Mouse (Mus musculus) adrenal gland, adult 18-20 months (tissue): ENCODE data around the gene Slc26a10. TPM values are rescaled to one million over a fixed set of nuclear protein-coding genes. Genes with fewer than 3 reads are reported as not detected.
"Not testable (repeated sequence)": the region's sequence is repeated elsewhere in the genome, so short reads cannot be mapped to it uniquely, and the experiment has no call there.

ENCODE experiments used
- DNase-seq, 2 experiments: peaks; one replicate each; pipeline ENCODE4 v3.0.0; 2021 to 2022; ENCODE audit warnings: low spot score in 2 of 2
- total RNA-seq, 2 experiments: library from RNA; stranded (reverse); gene quantifications; 1 replicate in 1 of 2; 2 replicates in 1 of 2; pipeline ENCODE4 v1.2.3; 2021

The Slc26a10 gene
- total RNA-seq, 2 experiments from 2014 or later: 1.1 to 1.8 TPM

GRCm38 (mm10) chr10:127199068-127199467 lies 18.6 kb upstream of the Slc26a10 start:
- no peak for DNase-seq

GRCm38 (mm10) chr10:127198492-127198891 lies 18.0 kb upstream of the Slc26a10 start:
- no peak for DNase-seq

- DNase-seq: no peak
Measured at GRCm38 (mm10) chr10:127197505-127198110, 17.2 kb upstream of the Slc26a10 start.

- no peak for DNase-seq
Measured at GRCm38 (mm10) chr10:127197104-127197503, 16.7 kb upstream of the Slc26a10 start.

GRCm38 (mm10) chr10:127196392-127196791 lies 15.9 kb upstream of the Slc26a10 start:
- peak in 1 of 2 experiments; percentile 38 for DNase-seq

GRCm38 (mm10) chr10:127195328-127196129 lies 15.1 kb upstream of the Slc26a10 start, which contains the start of gene Dtx3:
Gene Dtx3 (minus strand): TSS chr10:127195728.
- peak in 1 of 2 experiments; percentile 28 for DNase-seq

- peak; percentile 58 to 66 for DNase-seq
Measured at GRCm38 (mm10) chr10:127194428-127195327, 14.2 kb upstream of the Slc26a10 start.

- no peak for DNase-seq
Measured at GRCm38 (mm10) chr10:127193011-127193410, 12.6 kb upstream of the Slc26a10 start.

GRCm38 (mm10) chr10:127192057-127192328 lies 11.5 kb upstream of the Slc26a10 start:
- DNase-seq: not testable (repeated sequence)

GRCm38 (mm10) chr10:127191191-127192056 lies 11.0 kb upstream of the Slc26a10 start:
- DNase-seq: no peak

- DNase-seq: no peak
Measured at GRCm38 (mm10) chr10:127190398-127191190, 10.1 kb upstream of the Slc26a10 start.

GRCm38 (mm10) chr10:127189651-127190381 lies 9.4 kb upstream of the Slc26a10 start, which contains the start of gene Arhgef25:
Gene Arhgef25 (minus strand): TSS chr10:127190083.
- DNase-seq: peak; percentile 35 to 50

- peak in 1 of 2 experiments; percentile 28 for DNase-seq
Measured at GRCm38 (mm10) chr10:127189116-127189650, 8.7 kb upstream of the Slc26a10 start.

- peak; percentile 58 to 64 for DNase-seq
Measured at GRCm38 (mm10) chr10:127188465-127189115, 8.1 kb upstream of the Slc26a10 start.

GRCm38 (mm10) chr10:127188079-127188453 lies 7.6 kb upstream of the Slc26a10 start:
- no peak for DNase-seq

- no peak for DNase-seq
Measured at GRCm38 (mm10) chr10:127187371-127188078, 7.1 kb upstream of the Slc26a10 start.

GRCm38 (mm10) chr10:127186451-127186850 lies 6.0 kb upstream of the Slc26a10 start:
- DNase-seq: no peak

GRCm38 (mm10) chr10:127185506-127185905 lies 5.1 kb upstream of the Slc26a10 start:
- DNase-seq: no peak
